Mouse (Mus musculus) right cerebral cortex, postnatal 4 days (tissue): Measurements from ENCODE around the gene Gpatch4.

Experiments
- DNase-seq: peaks from one replicate; pipeline ENCODE4 v3.0.0-alpha.2; 2022

Gene Gpatch4

GRCm38 (mm10) chr3:88033506-88033905 is 9.4 kb upstream of the Gpatch4 start:
- no peak for DNase-seq

GRCm38 (mm10) chr3:88035561-88036293 is 7.2 kb upstream of the Gpatch4 start:
- DNase-seq, result no peak

- DNase-seq, result no peak
Measured at GRCm38 (mm10) chr3:88049532-88049931, 6.6 kb downstream of the Gpatch4 start.

GRCm38 (mm10) chr3:88057030-88057429 is 14.1 kb downstream of the Gpatch4 start:
- DNase-seq, result no peak

GRCm38 (mm10) chr3:88057902-88058696 is 15.2 kb downstream of the Gpatch4 start, which contains the start of gene Naxe:
Gene Naxe, minus strand, starts transcription at chr3:88058495.
- DNase-seq, result peak; percentile 85

GRCm38 (mm10) chr3:88068386-88068785 is 25.5 kb downstream of the Gpatch4 start:
- no peak for DNase-seq

GRCm38 (mm10) chr3:88071783-88072182 is 28.9 kb downstream of the Gpatch4 start:
- DNase-seq, result peak; percentile 88

GRCm38 (mm10) chr3:88073631-88074030 is 30.7 kb downstream of the Gpatch4 start:
- no peak for DNase-seq

GRCm38 (mm10) chr3:88074351-88074750 is 31.4 kb downstream of the Gpatch4 start:
- no peak for DNase-seq

- DNase-seq, result no peak
Measured at GRCm38 (mm10) chr3:88074766-88075165, 31.9 kb downstream of the Gpatch4 start.

- no peak for DNase-seq
Measured at GRCm38 (mm10) chr3:88077441-88077840, 34.5 kb downstream of the Gpatch4 start.

- no peak for DNase-seq
Measured at GRCm38 (mm10) chr3:88078204-88078603, 35.3 kb downstream of the Gpatch4 start, which contains the start of gene Ttc24. Gene Ttc24, minus strand, starts transcription at chr3:88078304.

- peak; percentile 91 for DNase-seq
Measured at GRCm38 (mm10) chr3:88081345-88082223, 38.7 kb downstream of the Gpatch4 start, which contains the start of gene Iqgap3. Gene Iqgap3, plus strand, starts transcription at chr3:88081971.

- no peak for DNase-seq
Measured at GRCm38 (mm10) chr3:88082224-88082618, 39.3 kb downstream of the Gpatch4 start.

GRCm38 (mm10) chr3:88082663-88083062 is 39.8 kb downstream of the Gpatch4 start:
- DNase-seq, result no peak

GRCm38 (mm10) chr3:88084001-88084400 is 41.1 kb downstream of the Gpatch4 start:
- DNase-seq, result no peak

- DNase-seq, result no peak
Measured at GRCm38 (mm10) chr3:88085459-88085858, 42.6 kb downstream of the Gpatch4 start.

- DNase-seq, result no peak
Measured at GRCm38 (mm10) chr3:88087688-88088087, 44.8 kb downstream of the Gpatch4 start.

GRCm38 (mm10) chr3:88090106-88090505 is 47.2 kb downstream of the Gpatch4 start:
- DNase-seq, result no peak

- no peak for DNase-seq
Measured at GRCm38 (mm10) chr3:88090616-88091015, 47.7 kb downstream of the Gpatch4 start.

GRCm38 (mm10) chr3:88094126-88094525 is 51.2 kb downstream of the Gpatch4 start:
- no peak for DNase-seq

GRCm38 (mm10) chr3:88097666-88098065 is 54.8 kb downstream of the Gpatch4 start:
- no peak for DNase-seq

- peak; percentile 23 for DNase-seq
Measured at GRCm38 (mm10) chr3:88100251-88100650, 57.3 kb downstream of the Gpatch4 start.
